In genomic region chr6:22122080-22122479, GRCm38 (mm10) we compare ENCODE assay signal across 8 mouse cellular contexts.
A peak's percentile ranks its signal among the peaks of the same experiment; 100 is the strongest.
DNase-seq lines count a peak whose midpoint lies in the region; ATAC-seq lines count a peak whose summit lies in the region.

No protein-coding gene starts in this region.

- peak; percentile 21 to 79 for DNase-seq in adrenal gland, adult (ENCODE audit: inconsistent age in 2 of 2, low spot score in 1 of 2)
- no peak for DNase-seq in adrenal gland, postnatal 25 days
- peak; percentile 91 for DNase-seq in NIH3T3 (ENCODE audit: low read depth)
- peak; percentile 80 for DNase-seq in embryo, embryonic 10 days (ENCODE audit: low spot score)
- peak; percentile 62 for DNase-seq in layer of hippocampus, adult 9-11 months
- DNase-seq in mesoderm, embryonic 11.5 days (ENCODE audit: low read depth, low spot score) = peak; percentile 77
- peak; percentile 19 to 32 for DNase-seq in right cerebral cortex, postnatal 36 days (ENCODE audit: low spot score in 2 of 2)

- ATAC-seq in hematopoietic stem cell, adult 5-6 weeks (replicated peaks in 1 of 2; ENCODE audit: insufficient read depth in 1 of 2, low FRiP score in 2 of 2, low TSS enrichment in 1 of 2, low read depth in 1 of 2, poor library complexity in 2 of 2, severe bottlenecking in 2 of 2) = peak; percentile 64 to 76
